Mouse (Mus musculus) layer of hippocampus, adult 18-20 months (tissue): ENCODE measurements around the gene Ovol2. TPM values are rescaled to one million over a fixed set of nuclear protein-coding genes. Genes with fewer than 3 reads are reported as not detected.

Experiments
- DNase-seq, 2 experiments: peaks; one replicate each; pipeline ENCODE4 v3.0.0; 2022; ENCODE audit warnings: low spot score in 2 of 2
- total RNA-seq, 2 experiments: library from RNA; stranded (reverse); gene quantifications; 2 replicates each; pipeline ENCODE4 v1.2.3; 2021

Gene Ovol2
- total RNA-seq, 2 experiments from 2014 or later, result 1.6 to 1.9 TPM

GRCm38 (mm10) chr2:144268446-144269305, 63.3 kb downstream of the Ovol2 start:
- no peak for DNase-seq

DNA sequence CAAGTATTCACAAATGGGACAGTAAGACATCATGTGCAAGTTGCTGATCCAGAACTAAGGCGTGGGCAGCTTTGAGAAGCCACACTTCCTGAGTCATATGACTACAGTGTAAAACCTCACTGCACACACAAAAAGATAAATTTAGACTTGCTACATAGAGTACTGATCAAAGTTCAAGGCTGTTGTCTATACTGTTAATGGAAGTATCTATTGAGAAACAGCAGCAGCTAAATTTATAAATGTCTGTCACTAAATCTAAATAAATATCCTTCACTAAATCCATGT, 64.3 kb downstream of the Ovol2 start:
- DNase-seq, result peak in 1 of 2 experiments; percentile 41

DNA sequence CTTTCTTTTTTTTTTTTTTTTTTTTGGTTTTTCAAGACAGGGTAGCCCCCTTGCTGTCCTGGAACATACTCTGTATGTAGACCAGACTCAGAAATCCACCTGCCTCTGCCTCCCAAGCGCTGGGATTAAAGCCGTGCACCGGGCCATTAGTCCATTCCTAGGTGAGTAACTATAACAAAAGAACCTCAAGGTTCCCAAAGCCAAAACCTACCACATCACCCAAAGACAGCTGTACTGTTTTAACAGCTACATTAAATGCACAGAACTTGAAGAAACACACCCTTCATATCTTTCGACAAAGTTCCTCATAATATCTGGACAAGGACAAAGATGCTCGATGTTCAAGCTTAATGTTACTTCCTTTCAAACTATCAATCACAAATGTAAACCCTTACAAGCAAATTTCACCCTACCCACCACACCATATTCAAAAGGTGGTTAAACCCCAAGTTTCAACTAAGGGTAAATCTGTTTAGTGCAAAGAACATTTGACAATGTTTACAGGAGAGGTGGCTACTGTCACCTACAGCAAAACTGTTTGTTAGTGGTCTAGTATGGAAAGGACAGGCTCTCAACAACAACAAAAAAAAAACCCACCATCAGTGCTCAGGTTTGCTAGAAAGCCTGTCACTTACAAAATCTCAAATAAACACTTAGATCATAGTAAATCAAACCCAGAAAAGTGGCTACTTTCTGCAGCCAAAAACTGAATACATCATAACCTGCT, 64.8 kb downstream of the Ovol2 start:
- no peak for DNase-seq

DNA sequence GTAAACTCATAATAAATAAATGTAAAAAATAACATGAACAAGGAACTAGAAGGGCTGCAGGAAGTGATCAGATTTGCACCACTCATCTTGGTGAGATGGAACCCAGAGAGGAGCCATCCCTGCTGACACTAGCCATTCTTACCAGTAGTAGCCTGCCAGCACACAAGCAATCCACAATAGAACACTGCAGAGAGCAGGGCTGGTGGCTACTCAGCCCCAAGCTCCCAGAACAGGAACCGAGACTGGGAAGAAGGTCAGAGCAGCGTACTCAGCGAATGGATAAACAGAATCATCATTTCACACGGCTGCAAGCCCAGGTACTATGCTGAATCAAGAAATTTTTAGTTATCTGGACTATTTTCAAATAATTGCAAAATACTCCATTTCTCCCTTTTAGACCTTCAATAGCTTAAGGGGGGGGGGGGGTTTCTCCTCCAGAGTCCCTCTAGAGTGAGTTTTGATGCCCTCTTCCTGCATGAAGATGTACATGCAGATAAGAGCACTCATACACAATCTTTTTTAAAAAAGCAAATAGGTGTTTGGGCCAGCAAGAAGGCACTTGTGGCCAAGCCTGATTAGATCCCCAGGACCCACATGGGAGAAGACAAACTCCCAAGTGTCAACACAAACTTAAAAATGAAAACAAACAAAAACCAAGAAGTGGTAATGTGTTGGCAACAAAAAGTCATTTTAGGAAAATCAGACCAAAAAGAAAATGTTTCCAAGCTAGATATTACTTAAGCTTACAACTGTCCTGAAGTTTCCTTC, 65.8 kb downstream of the Ovol2 start:
- no peak for DNase-seq

- no peak for DNase-seq
Measured at GRCm38 (mm10) chr2:144265120-144265488, 66.8 kb downstream of the Ovol2 start.

- DNase-seq, result no peak
Measured at GRCm38 (mm10) chr2:144264398-144265119, 67.4 kb downstream of the Ovol2 start.

DNA sequence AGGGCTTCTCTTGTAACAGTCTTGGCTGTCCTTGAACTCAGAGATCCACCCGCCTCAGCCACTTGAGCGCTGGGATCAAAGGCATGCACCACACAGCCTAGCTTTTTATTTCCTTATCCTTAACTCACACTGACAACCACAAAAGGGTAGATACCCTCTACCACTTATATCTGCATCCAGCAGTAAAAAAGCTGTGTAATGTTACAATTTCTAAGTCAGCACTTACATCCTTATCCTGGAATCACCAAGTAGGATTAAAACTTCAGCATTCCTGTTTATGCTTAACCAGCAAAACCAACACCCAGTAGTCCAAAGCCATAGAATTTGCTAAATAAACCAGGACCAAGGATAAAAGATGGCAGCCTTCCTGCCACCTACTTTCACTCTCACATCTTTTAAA, 69.1 kb downstream of the Ovol2 start:
- no peak for DNase-seq

Other genes with a start within 250 kb of the Ovol2 start
- gene Mgme1, start 61.5 kb downstream of the Ovol2 start, total RNA-seq, result 1 to 10 TPM; 6.2 to 6.7 TPM
- 10 to 100 TPM; 67.4 to 73.2 TPM for gene Snx5, start 61.2 kb downstream of the Ovol2 start, total RNA-seq
- 10 to 100 TPM; 31.9 to 36.6 TPM for gene Kat14, start 36.8 kb upstream of the Ovol2 start, total RNA-seq
- gene Pet117, start 36.9 kb upstream of the Ovol2 start, total RNA-seq, result 10 to 100 TPM in 1 of 2 experiments, 1 to 10 TPM in 1; 6.9 to 10.4 TPM
- gene Dzank1, start 195.3 kb upstream of the Ovol2 start, total RNA-seq, result 100 to 1,000 TPM; 144 to 149 TPM
- 10 to 100 TPM; 25.5 to 26.5 TPM for gene Polr3f, start 195.6 kb upstream of the Ovol2 start, total RNA-seq
- gene Rbbp9, start 218.7 kb upstream of the Ovol2 start, total RNA-seq, result 10 to 100 TPM; 28.5 to 29.0 TPM
- gene Sec23b, start 224.1 kb upstream of the Ovol2 start, total RNA-seq, result 10 to 100 TPM; 45.7 to 47.1 TPM